Mouse (Mus musculus): ENCODE results near the gene Kng2. TPM values are rescaled to one million over a fixed set of nuclear protein-coding genes. Genes with fewer than 3 reads are reported as not detected.
"Not testable (repeated sequence)": the region's sequence is repeated elsewhere in the genome, so short reads cannot be mapped to it uniquely, and the experiment has no call there.

Gene Kng2
- polyA plus RNA-seq (2012; rRNA removed): 0.17 TPM in 1 of 2 replicates, not detected in the other

DNA sequence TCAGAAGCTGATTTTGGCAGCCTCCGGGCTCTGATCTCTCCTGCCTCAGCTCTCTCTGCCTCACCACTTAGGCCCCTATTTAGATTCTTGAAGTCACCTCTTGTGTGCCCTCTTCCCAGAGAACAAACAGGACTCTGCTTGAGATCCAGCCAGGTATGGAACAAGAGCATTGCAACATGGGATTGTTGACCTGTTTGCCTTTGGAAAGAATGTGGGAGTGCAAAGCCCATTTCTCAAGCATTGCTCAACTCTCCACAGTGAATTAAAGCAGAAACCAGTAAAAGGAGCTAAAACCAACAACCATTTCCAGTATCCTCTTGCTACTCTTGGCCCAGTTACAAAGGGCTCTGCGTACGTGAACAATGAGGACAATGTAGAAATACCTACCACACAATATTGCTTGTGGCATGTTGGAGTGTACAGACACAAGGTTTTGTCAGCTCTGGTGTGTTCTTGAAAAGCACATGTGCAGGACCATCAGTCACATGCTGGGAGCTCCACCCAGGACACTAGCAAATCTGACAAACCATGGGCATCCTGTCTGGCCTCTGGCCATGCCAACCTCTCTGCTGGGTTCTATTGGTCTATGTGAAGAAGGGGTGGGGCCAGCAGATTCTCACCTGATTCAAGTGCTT, at the start of gene Kng2:
Gene Kng2, minus strand, starts transcription at position 517 of the 635 bp plus-strand sequence.
- DNase-seq (ENCODE audit: extremely low spot score in 1 of 2, low spot score in 1 of 2): not testable (repeated sequence)

- not testable (repeated sequence) for DNase-seq (ENCODE audit: extremely low spot score in 1 of 2, low spot score in 1 of 2)
These were observed 48.2 kb upstream of the Kng2 start for GRCm38 (mm10) chr16:23077516-23077915.

GRCm38 (mm10) chr16:23060781-23061325, 31.6 kb upstream of the Kng2 start:
- DNase-seq (ENCODE audit: extremely low spot score in 1 of 2, low spot score in 1 of 2): not testable (repeated sequence)

- DNase-seq (ENCODE audit: extremely low spot score in 1 of 2, low spot score in 1 of 2): not testable (repeated sequence)
These were observed 30.3 kb upstream of the Kng2 start for GRCm38 (mm10) chr16:23059630-23060029.

GRCm38 (mm10) chr16:23057668-23058447, 28.6 kb upstream of the Kng2 start, which contains the start of gene Kng1:
Gene Kng1, plus strand, starts transcription at chr16:23057865.
- DNase-seq (ENCODE audit: extremely low spot score in 1 of 2, low spot score in 1 of 2): not testable (repeated sequence)

DNA sequence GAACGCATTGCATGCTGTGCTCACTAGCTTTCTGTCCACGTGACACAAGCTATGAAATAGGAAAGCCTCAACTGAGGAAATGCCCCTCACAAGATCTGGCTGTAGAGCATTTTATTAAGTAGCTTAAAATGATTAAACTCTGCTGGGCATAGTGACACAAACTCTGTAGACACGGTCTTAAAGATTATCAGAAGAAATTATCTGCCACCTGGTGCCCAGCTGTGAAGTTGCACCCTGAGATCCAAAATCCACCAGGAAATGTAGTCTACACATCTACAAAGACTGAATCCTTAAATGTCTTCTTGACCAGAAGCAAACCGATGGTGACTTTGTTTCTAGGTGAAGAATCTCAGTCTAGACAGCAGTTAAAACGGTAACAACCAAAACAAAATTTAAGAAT, 17.0 kb upstream of the Kng2 start:
- peak in 1 of 2 experiments; percentile 62 for DNase-seq (ENCODE audit: extremely low spot score in 1 of 2, low spot score in 1 of 2)

DNA sequence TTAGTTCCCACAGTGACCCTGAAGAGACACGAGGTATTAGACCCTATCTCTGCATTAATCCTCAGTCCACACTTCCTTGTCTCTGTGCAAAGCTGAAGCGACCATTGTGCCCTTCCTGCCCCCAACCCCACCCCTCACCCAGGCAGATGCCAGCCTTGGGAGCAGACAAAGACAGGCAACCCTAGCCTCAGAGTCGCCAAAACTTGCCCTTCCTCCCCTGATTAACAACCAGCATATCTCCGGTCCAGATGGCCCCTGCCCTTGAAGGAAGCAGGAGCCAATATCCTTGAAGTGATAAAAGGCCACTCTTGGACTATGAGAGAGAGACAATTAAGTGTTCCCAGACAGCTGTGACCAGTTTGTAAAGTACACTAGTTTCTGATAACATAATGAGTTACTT, 11.6 kb upstream of the Kng2 start:
- DNase-seq (ENCODE audit: extremely low spot score in 1 of 2, low spot score in 1 of 2): no peak

DNA sequence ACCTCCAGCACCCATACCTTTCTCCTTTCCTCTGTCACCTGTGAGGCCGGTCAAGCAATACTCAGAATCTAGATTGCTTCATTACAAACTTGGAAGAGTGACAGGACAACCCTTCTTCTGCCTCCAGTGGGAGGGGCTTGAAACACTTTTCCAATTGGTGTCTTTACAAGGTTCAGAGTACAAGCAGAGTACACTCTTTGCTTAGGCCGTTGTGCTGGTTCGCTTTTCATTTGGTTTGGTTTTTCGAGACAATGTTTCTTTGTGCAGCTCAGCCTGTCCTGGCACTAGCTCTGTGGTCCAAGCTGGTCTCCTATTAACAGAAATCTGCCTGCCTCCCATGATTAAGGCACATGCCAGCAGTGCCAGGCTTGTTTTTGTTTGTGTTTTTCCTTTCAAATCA, 10.0 kb upstream of the Kng2 start:
- DNase-seq (ENCODE audit: extremely low spot score in 1 of 2, low spot score in 1 of 2): no peak

DNA sequence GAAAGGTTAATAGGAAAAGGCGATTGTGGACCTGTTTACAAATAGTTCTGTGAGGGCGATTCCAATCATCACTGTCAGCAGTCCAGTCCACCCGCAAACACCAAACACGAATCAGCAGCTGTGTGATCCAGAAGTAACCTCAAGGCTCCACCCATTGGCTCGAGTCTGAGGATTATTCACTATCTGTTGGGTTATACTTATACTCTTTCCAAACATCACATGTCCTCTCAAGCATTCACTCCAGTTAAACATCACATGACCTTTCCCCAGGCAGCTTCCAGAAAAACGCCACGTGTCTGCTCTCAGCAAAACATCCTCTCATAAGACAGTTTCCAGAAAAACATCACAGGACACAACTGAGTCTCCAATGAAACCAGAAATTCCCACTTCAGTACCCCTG, 8.5 kb upstream of the Kng2 start:
- DNase-seq (ENCODE audit: extremely low spot score in 1 of 2, low spot score in 1 of 2): no peak

- DNase-seq (ENCODE audit: extremely low spot score in 1 of 2, low spot score in 1 of 2): no peak
These were observed 4.4 kb upstream of the Kng2 start for GRCm38 (mm10) chr16:23033673-23034072.

- no peak for DNase-seq (ENCODE audit: extremely low spot score in 1 of 2, low spot score in 1 of 2)
These were observed 1.6 kb upstream of the Kng2 start for GRCm38 (mm10) chr16:23030673-23031435.

GRCm38 (mm10) chr16:23027341-23027740, 1.9 kb downstream of the Kng2 start:
- DNase-seq (ENCODE audit: extremely low spot score in 1 of 2, low spot score in 1 of 2): not testable (repeated sequence)

DNA sequence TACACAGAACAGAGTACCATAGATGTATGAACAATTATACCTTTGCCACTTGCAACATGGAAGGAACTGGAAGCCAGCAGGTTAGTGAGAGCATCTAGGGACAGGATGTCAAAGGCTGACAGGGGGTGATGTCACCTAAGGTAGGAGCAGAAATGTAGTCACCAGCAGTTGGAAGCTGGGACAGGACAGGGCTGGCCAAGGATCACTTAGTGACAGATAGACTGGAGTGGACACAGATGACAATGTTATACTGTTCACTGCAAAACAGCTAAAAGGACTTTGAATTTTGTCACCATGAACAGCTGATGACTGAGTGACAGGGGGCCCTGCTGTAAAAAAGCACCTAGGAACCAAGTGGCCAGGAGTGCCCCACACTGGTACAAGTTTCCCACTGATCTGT, 2.7 kb downstream of the Kng2 start:
- no peak for DNase-seq (ENCODE audit: extremely low spot score in 1 of 2, low spot score in 1 of 2)

- DNase-seq (ENCODE audit: extremely low spot score in 1 of 2, low spot score in 1 of 2): no peak
These were observed 4.2 kb downstream of the Kng2 start for GRCm38 (mm10) chr16:23025111-23025510.

DNA sequence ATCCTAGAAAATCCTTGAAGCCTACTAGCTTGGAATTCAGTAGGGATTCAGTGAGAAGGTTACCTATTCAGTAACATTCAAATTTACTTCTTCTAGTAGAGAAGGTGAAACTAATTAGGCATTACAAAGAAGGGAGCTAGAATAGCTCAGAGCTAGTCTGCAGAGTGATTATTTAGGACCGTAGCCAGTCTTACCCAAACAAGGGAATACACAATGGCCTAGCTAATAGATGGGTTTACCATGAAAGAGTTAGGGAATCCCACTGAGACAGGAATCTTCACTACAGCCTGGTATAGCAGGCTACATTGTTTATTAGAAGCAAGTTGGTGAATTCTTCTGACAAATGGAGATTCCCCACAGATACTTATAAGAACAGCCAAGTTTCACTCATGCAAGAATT, 8.7 kb downstream of the Kng2 start:
- DNase-seq (ENCODE audit: extremely low spot score in 1 of 2, low spot score in 1 of 2): not testable (repeated sequence)

DNA sequence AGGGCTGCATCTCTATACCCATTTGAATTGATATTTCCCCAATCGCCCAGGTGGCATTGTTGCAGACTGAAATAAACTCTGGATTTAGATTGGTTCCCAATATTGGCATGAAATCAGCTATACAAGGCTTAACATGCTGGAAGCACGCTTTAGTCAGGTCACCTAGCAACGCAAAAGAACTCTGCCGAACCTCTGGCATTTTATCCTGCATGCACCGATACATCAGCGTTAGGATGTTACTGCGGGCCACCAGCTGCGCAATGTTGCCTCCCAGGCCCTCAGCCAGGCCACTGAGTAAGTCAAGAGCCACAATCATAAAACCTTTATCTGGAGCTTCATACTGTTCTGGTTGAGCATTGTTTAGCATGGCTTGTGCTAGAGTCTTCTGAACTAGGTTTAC, 14.6 kb downstream of the Kng2 start:
- DNase-seq (ENCODE audit: extremely low spot score in 1 of 2, low spot score in 1 of 2): peak in 1 of 2 experiments; percentile 1

DNA sequence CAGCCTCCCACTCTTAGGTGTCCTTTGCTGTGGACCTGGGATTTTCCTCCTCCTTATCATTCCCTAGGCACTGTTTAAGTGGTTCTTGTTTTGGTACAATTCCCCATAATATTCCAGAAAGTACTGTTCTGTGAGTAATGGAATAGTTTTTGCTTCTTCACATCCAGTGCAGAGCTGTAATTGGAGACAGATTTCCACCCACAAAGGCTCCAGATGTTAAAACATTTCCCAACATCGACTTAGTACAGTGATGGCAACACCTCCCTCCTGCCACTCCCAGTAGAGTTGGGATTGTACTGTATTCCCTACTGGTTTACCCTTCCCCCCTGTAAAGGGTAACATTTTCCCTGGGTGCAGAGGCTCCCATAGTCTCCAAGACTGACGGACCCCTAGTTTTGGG, 15.5 kb downstream of the Kng2 start:
- DNase-seq (ENCODE audit: extremely low spot score in 1 of 2, low spot score in 1 of 2): not testable (repeated sequence)

DNA sequence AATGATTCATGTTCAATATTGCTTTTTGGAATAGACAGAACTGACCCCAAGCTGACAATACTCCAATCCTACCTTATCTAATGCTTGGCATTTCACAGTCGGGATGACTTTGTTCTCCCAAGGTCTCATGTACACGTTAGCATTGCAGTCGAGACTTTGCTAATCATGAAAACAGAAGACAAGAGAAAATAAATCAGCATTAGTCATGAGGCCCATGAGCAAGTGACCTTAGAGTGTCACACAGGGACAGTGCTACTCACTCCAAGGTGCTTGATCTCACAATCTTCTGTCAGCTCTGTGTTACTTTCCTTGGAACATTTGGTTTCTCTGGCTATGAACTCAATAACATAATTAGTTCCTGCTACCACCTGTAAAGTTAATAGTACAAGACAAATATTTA, 32.3 kb downstream of the Kng2 start:
- DNase-seq (ENCODE audit: extremely low spot score in 1 of 2, low spot score in 1 of 2): not testable (repeated sequence)

GRCm38 (mm10) chr16:22967383-22968030, 61.8 kb downstream of the Kng2 start:
- DNase-seq (ENCODE audit: extremely low spot score in 1 of 2, low spot score in 1 of 2): no peak

- DNase-seq (ENCODE audit: extremely low spot score in 1 of 2, low spot score in 1 of 2): no peak
These were observed 66.0 kb downstream of the Kng2 start for GRCm38 (mm10) chr16:22963293-22963692.

Data from frontal cortex, adult 2 months (tissue).